Mouse (Mus musculus) MEL (cell line): ENCODE results near the gene Slc39a11. TPM values are rescaled to one million over a fixed set of nuclear protein-coding genes. Genes with fewer than 3 reads are reported as not detected.

Source experiments
- DNase-seq: peaks from one replicate; pipeline ENCODE4 v3.0.0; 2011; ENCODE audit warnings: low read depth, low spot score
- H3K27ac ChIP-seq: 2 replicates; pipeline ENCODE4 v1.5.1; 2012; ENCODE audit warnings: low read depth, mild to moderate bottlenecking, control low read depth, low read length, moderate library complexity; ENCODE audit not compliant: control insufficient read depth
- H3K27me3 ChIP-seq, 2 experiments: fragments of 150-350 bp in 1 of 2; sonication (generic) in 1 of 2; 2 replicates each; pipeline ENCODE4 v1.6.1; 2012; ENCODE audit warnings: low read length in 2 of 2, mild to moderate bottlenecking in 2 of 2, improper control_type of control experiment in 1 of 2, moderate library complexity in 1 of 2; ENCODE audit not compliant: insufficient read depth in 2 of 2, control insufficient read depth in 1 of 2
- H3K36me3 ChIP-seq, 2 experiments: 2 replicates each; pipeline ENCODE4 v1.6.1; 2012 to 2014; ENCODE audit warnings: low read length in 2 of 2, improper control_type of control experiment in 1 of 2, inconsistent platforms in 1 of 2, mild to moderate bottlenecking in 1 of 2; ENCODE audit not compliant: insufficient read depth in 2 of 2, control insufficient read depth in 1 of 2
- H3K4me1 ChIP-seq, 2 experiments: fragments of 150-350 bp in 1 of 2; sonication (generic) in 1 of 2; 2 replicates each; pipeline ENCODE4 v1.6.1; 2012; ENCODE audit warnings: low read length in 2 of 2, improper control_type of control experiment in 1 of 2, mild to moderate bottlenecking in 1 of 2; ENCODE audit not compliant: insufficient read depth in 2 of 2, control insufficient read depth in 1 of 2
- H3K4me3 ChIP-seq, 2 experiments: fragments of 150-350 bp in 1 of 2; sonication (generic) in 1 of 2; 2 replicates each; pipeline ENCODE4 v1.5.1; 2012; ENCODE audit warnings: low read depth in 2 of 2, low read length in 2 of 2, mild to moderate bottlenecking in 2 of 2, moderate library complexity in 2 of 2, control low read depth in 1 of 2, improper control_type of control experiment in 1 of 2; ENCODE audit not compliant: control insufficient read depth in 1 of 2, insufficient read depth in 1 of 2
- H3K79me2 ChIP-seq: 2 replicates; pipeline ENCODE4 v1.6.1; 2012; ENCODE audit warnings: mild to moderate bottlenecking, low read length, moderate library complexity; ENCODE audit not compliant: control insufficient read depth, poor library complexity, insufficient read depth
- H3K9ac ChIP-seq: 2 replicates; pipeline ENCODE4 v1.6.1; 2012; ENCODE audit warnings: low read depth, mild to moderate bottlenecking, control low read depth, low read length, moderate library complexity; ENCODE audit not compliant: control insufficient read depth, poor library complexity, severe bottlenecking
- H3K9me3 ChIP-seq: fragments of 150-350 bp; sonication (generic); replicated peaks from 2 replicates; pipeline ENCODE4 v1.6.1; 2012; ENCODE audit warnings: mild to moderate bottlenecking, low read length, improper control_type of control experiment, moderate library complexity; ENCODE audit not compliant: insufficient read depth
- BHLHE40 ChIP-seq: IDR thresholded peaks from 2 replicates; pipeline ENCODE4 v1.6.1; 2012; ENCODE audit warnings: low read depth, mild to moderate bottlenecking, inconsistent platforms, low read length, improper control_type of control experiment, borderline replicate concordance
- CHD1 ChIP-seq: IDR thresholded peaks from 2 replicates; pipeline ENCODE4 v1.6.1; 2012; ENCODE audit warnings: low read depth, mild to moderate bottlenecking, inconsistent platforms, low read length, improper control_type of control experiment
- CTCF ChIP-seq, 3 experiments: IDR thresholded peaks in 2 of 3; conservative IDR thresholded peaks in 1 of 3; 2 replicates each; pipeline ENCODE4 v1.5.1; 2011 to 2012; ENCODE audit warnings: low read length in 3 of 3, low read depth in 2 of 3, mild to moderate bottlenecking in 2 of 3, improper control_type of control experiment in 1 of 3, inconsistent platforms in 1 of 3, mixed read lengths in 1 of 3, moderate library complexity in 1 of 3; ENCODE audit not compliant: control insufficient read depth in 1 of 3, insufficient read depth in 1 of 3, poor library complexity in 1 of 3, severe bottlenecking in 1 of 3
- ELF1 ChIP-seq: IDR thresholded peaks from 2 replicates; pipeline ENCODE4 v1.6.1; 2014; ENCODE audit warnings: low read depth, mild to moderate bottlenecking, inconsistent platforms, low read length, improper control_type of control experiment, moderate library complexity
- ETS1 ChIP-seq: IDR thresholded peaks from 2 replicates; pipeline ENCODE4 v1.6.1; 2012; ENCODE audit warnings: low read depth, mild to moderate bottlenecking, inconsistent platforms, low read length, improper control_type of control experiment, moderate library complexity
- GABPA ChIP-seq: IDR thresholded peaks from 2 replicates; pipeline ENCODE4 v1.6.1; 2012; ENCODE audit warnings: low read depth, mild to moderate bottlenecking, inconsistent platforms, low read length, improper control_type of control experiment, moderate library complexity
- JUND ChIP-seq: IDR thresholded peaks from 2 replicates; pipeline ENCODE4 v1.6.1; 2011; ENCODE audit warnings: low read depth, mild to moderate bottlenecking, improper control_type of control experiment, low read length
- MAFK ChIP-seq: IDR thresholded peaks from 2 replicates; pipeline ENCODE4 v1.6.1; 2011; ENCODE audit warnings: low read depth, mild to moderate bottlenecking, low read length, improper control_type of control experiment, borderline replicate concordance
- MYC ChIP-seq: IDR thresholded peaks from 2 replicates; pipeline ENCODE4 v1.6.1; 2011; ENCODE audit warnings: low read depth, mild to moderate bottlenecking, low read length, improper control_type of control experiment, moderate library complexity
- NRF1 ChIP-seq: IDR thresholded peaks from 2 replicates; pipeline ENCODE4 v1.6.1; 2014; ENCODE audit warnings: low read depth, mild to moderate bottlenecking, inconsistent platforms, low read length, improper control_type of control experiment, moderate library complexity; ENCODE audit not compliant: poor library complexity, insufficient read depth, severe bottlenecking
- POLR2AphosphoS2 ChIP-seq: IDR thresholded peaks from 2 replicates; pipeline ENCODE4 v1.6.1; 2011; ENCODE audit warnings: low read length, improper control_type of control experiment
- POLR2AphosphoS5 ChIP-seq: IDR thresholded peaks from 2 replicates; pipeline ENCODE4 v1.6.1; 2012; ENCODE audit warnings: low read depth, borderline replicate concordance, mild to moderate bottlenecking, inconsistent platforms, low read length, moderate library complexity, mixed read lengths
- RAD21 ChIP-seq: IDR thresholded peaks from 2 replicates; pipeline ENCODE4 v1.6.1; 2011; ENCODE audit warnings: mild to moderate bottlenecking, low read depth, low read length, improper control_type of control experiment
- SIN3A ChIP-seq: IDR thresholded peaks from 2 replicates; pipeline ENCODE4 v1.6.1; 2012; ENCODE audit warnings: low read length, improper control_type of control experiment, inconsistent platforms
- SMC3 ChIP-seq: IDR thresholded peaks from 2 replicates; pipeline ENCODE4 v1.6.1; 2011; ENCODE audit warnings: low read depth, low read length, improper control_type of control experiment
- TBP ChIP-seq: IDR thresholded peaks from 2 replicates; pipeline ENCODE4 v1.8.0; 2011; ENCODE audit warnings: low read depth, low read length, improper control_type of control experiment
- USF1 ChIP-seq: IDR thresholded peaks from 2 replicates; pipeline ENCODE4 v1.6.1; 2014; ENCODE audit warnings: low read depth, mild to moderate bottlenecking, inconsistent platforms, low read length, improper control_type of control experiment, moderate library complexity
- polyA plus RNA-seq, 2 experiments: library from polyadenylated mRNA; stranded (reverse) in 1 of 2; unstranded in 1 of 2; fragments of >175 nt in 1 of 2; fragments of >200 nt in 1 of 2; gene quantifications; 2 replicates each; pipeline versions ENCODE4 v1.2.1 to v1.2.4; 2012; ENCODE audit warnings: low replicate concordance in 2 of 2, low read depth in 1 of 2; ENCODE audit not compliant: insufficient read length in 2 of 2, insufficient read depth in 1 of 2, missing spikeins in 1 of 2
- total RNA-seq: library from RNA; depleted of rRNA; stranded (reverse); fragments of 300-350 nt; gene quantifications from 2 replicates; pipeline ENCODE4 v1.2.3, GENCODE M21; 2012

Gene Slc39a11
- total and polyA plus RNA-seq, 3 experiments = 34.2 to 45.6 TPM; not detected in 1

DNA sequence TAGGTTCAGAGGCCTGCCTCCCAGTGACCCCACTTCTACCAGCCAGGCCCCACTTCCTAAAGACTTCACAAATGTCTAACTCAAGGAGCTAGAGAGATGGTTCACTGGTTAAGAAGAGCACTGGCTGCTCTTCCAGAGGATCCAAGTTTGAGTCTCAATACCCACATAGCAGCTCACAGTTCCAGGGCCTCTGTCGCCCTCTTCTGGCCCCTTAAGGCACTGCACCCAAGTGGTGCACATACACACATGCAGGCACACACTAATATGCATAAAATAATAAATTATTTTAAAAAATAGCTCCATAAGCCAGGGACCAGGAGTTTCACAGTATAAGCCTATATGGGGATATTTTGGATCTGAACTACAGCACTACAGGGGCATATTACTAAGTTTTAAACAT, 252.5 kb downstream of the Slc39a11 start:
- Histone ChIP-seq H3K27me3 (no peaks in the 10 kb centered on the region), H3K4me1 (no peaks in the 10 kb centered on the region), H3K27ac (no peak overlapping the region), H3K9ac (no peak overlapping the region), H3K36me3 (no peaks in the 10 kb centered on the region), H3K4me3 (no peak overlapping the region), H3K79me2 (no peaks in the 10 kb centered on the region), H3K9me3 (no peaks in the 10 kb centered on the region)
- no peak for DNase-seq
- no peak for TF ChIP-seq MYC
- no peak for TF ChIP-seq ETS1
- TF ChIP-seq GABPA = no peak
- peak; percentile 37 to 59 (median 40) for TF ChIP-seq CTCF (IDR thresholded peaks at IDR 0.05 in 2 of 3, conservative IDR thresholded peaks at IDR 0.05 in 1 of 3; ENCODE audit: control insufficient read depth in 1 of 3, insufficient read depth in 1 of 3, low read depth in 2 of 3, low read length in 3 of 3, poor library complexity in 1 of 3, severe bottlenecking in 1 of 3)
- TF ChIP-seq ELF1 = no peak

GRCm38 (mm10) chr11:113393366-113394150, 256.3 kb downstream of the Slc39a11 start:
- TF ChIP-seq SMC3 = no peak
- no peak for TF ChIP-seq SIN3A
- no peak for TF ChIP-seq CHD1
- no peak for TF ChIP-seq TBP
- no peak for TF ChIP-seq RAD21
- no peak for TF ChIP-seq POLR2AphosphoS2
- TF ChIP-seq ELF1 = no peak
- TF ChIP-seq BHLHE40 = no peak
- no peak for TF ChIP-seq NRF1
- TF ChIP-seq POLR2AphosphoS5 = no peak
- no peak for TF ChIP-seq MYC
- TF ChIP-seq MAFK = no peak
- TF ChIP-seq JUND = no peak
- no peak for TF ChIP-seq USF1
- Histone ChIP-seq H3K4me1 (no peaks in the 10 kb centered on the region), H3K9me3 (no peaks in the 10 kb centered on the region), H3K27ac (no peak overlapping the region), H3K36me3 (no peaks in the 10 kb centered on the region), H3K9ac (no peak overlapping the region), H3K4me3 (no peak overlapping the region), H3K79me2 (no peaks in the 10 kb centered on the region), H3K27me3 (no peaks in the 10 kb centered on the region)
- DNase-seq = no peak
